Mouse (Mus musculus): ENCODE measurements around the gene Gfra1. TPM values are rescaled to one million over a fixed set of nuclear protein-coding genes. Genes with fewer than 3 reads are reported as not detected.

Gene Gfra1
- total and polyA plus RNA-seq, 2 experiments from 2014 or later, result 32.3 to 59.8 TPM

DNA sequence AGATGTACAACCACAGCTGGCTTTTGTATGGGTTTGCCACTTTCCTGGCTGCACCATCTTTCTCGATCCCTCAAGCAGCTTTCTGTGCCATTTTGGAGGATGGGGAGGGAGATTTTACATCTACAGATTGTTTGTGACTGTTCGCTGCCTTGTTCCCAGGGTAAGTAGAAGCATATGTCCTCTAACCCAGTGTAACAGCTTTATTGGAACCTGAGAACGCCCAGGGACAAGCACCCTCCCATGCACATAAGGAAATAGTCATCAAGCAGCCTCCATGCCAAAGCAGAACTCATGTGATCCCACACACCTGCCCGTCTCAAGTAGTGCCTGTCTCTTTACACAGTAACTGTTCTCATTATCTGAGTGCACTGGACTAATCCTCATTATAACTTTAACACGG, 256.0 kb downstream of the Gfra1 start:
- 68% methylated on average over 5 of the region's 5 CpGs for WGBS

DNA sequence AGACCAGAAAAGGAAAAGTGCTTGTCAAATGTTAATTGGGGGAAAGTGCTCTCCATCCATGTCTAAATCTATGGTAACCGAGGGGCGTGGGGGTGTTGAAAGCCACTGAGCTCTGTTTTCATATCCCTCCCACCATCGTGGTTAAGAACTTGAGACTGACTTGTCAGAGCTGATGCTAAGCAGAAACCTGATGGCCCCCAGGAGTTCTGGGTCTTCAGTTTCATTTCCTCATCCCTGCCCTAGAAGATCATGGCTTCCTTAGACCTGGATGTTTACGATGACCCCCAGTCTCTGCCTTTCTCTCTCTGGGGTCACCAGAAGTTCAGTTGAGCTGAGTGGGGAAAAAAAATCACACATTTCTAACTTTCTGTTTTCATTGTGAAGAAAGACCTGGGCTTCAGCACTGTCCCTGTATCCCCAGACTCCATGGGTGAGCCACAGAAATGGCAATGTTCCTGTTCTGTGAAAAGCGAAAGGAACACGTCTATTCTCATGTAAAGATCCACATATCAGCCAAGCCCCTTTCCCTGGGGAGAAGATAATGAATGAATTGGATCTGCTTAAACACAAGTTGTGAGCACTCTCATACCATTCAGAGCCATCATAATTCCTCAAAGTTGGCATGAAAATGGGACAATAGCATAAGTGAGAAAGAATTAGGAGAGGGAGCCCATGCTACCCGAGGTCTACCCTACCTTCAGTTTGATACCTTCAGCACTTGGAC, 261.8 kb downstream of the Gfra1 start:
- ATAC-seq (no peak), DNase-seq (ENCODE audit: low spot score) (no peak)
- no peaks in the 10 kb centered on the region for H3K9me3 ChIP-seq (ENCODE audit: low read length)
- 74% methylated on average over 7 of the region's 7 CpGs for WGBS
- no peaks in the 10 kb centered on the region for H3K36me3 ChIP-seq (ENCODE audit: insufficient read depth, low read length)
- no peak overlapping the region for H3K9ac ChIP-seq (replicated peaks; ENCODE audit: low read length)
- TF ChIP-seq CTCF (IDR thresholded peaks at IDR 0.05; ENCODE audit: low read depth), result no peak
- H3K27me3 ChIP-seq (ENCODE audit: insufficient read depth, low read length), result no peaks in the 10 kb centered on the region
- H3K4me3 ChIP-seq (ENCODE audit: low read length), result no peak overlapping the region
- no peak overlapping the region for H3K27ac ChIP-seq
- no peaks in the 10 kb centered on the region for H3K4me1 ChIP-seq (ENCODE audit: insufficient read depth, low read length)
- H3K4me2 ChIP-seq (ENCODE audit: low read depth, low read length), result no peak overlapping the region

More for the DNA sequence above, 256.0 kb downstream of the Gfra1 start:
- Histone ChIP-seq H3K27me3 (ENCODE audit: insufficient read depth, low read length) (no peaks in the 10 kb centered on the region), H3K4me3 (ENCODE audit: low read length) (no peak overlapping the region), H3K27ac (no peak overlapping the region), H3K36me3 (ENCODE audit: insufficient read depth, low read length) (no peaks in the 10 kb centered on the region), H3K4me2 (ENCODE audit: low read depth, low read length) (no peak overlapping the region), H3K9ac (replicated peaks; ENCODE audit: low read length) (no peak overlapping the region), H3K9me3 (ENCODE audit: low read length) (no peaks in the 10 kb centered on the region), H3K4me1 (ENCODE audit: insufficient read depth, low read length) (no peaks in the 10 kb centered on the region)
- ATAC-seq (no peak), DNase-seq (ENCODE audit: low spot score) (no peak)
- TF ChIP-seq CTCF (IDR thresholded peaks at IDR 0.05; ENCODE audit: low read depth), result no peak

DNA sequence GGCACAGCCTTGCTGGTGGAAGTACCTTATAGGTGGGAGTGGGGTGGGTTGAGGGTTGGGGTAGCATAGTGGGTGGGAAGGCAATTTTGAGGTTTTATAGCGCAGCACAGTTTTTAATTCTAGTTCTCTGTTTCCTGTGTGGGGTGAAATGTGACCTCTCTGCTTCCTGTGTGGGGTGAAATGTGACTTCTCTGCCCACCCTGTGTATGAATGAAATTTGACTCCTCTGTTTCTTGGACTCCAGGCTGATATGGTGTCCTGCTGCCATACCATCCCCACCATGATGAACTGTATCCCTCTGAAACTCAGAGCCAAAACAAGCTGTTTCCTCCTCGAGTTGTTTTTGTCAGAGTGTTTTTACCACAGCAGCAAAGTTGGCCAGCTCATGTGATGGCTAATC, 264.8 kb downstream of the Gfra1 start:
- Histone ChIP-seq H3K9ac (replicated peaks; ENCODE audit: low read length) (no peak overlapping the region), H3K4me3 (ENCODE audit: low read length) (no peak overlapping the region), H3K4me2 (ENCODE audit: low read depth, low read length) (no peak overlapping the region), H3K4me1 (ENCODE audit: insufficient read depth, low read length) (no peaks in the 10 kb centered on the region), H3K27ac (no peak overlapping the region), H3K36me3 (ENCODE audit: insufficient read depth, low read length) (no peaks in the 10 kb centered on the region), H3K9me3 (ENCODE audit: low read length) (no peaks in the 10 kb centered on the region), H3K27me3 (ENCODE audit: insufficient read depth, low read length) (no peaks in the 10 kb centered on the region)
- no peak for TF ChIP-seq CTCF (IDR thresholded peaks at IDR 0.05; ENCODE audit: low read depth)
- no peak for ATAC-seq
- WGBS, result 81% methylated on average over 2 of the region's 2 CpGs
- no peak for DNase-seq (ENCODE audit: low spot score)

DNA sequence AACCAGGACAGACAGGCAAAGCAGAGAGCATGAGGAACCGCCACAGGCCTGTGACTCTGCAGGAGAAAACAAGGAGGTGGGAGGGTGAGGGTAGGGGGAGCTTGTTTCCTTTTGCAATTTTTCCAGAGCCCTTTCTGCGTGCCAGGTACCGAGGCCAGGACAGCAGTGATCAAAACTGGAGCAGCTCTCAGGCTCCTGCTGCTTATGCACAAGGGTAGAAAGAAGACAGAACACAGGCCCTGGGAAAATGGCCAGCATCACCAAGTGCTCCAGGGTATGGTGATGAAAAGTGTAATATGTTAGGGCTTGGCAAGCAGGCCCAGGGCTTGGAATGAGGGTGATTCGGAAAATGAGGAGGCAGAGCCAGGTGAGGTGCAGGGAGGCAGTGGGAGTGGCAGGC, 269.2 kb downstream of the Gfra1 start:
- H3K4me3 ChIP-seq (ENCODE audit: low read length), result no peak overlapping the region
- DNase-seq (ENCODE audit: low spot score), result peak; percentile 24
- no peak for TF ChIP-seq CTCF (IDR thresholded peaks at IDR 0.05; ENCODE audit: low read depth)
- no peaks in the 10 kb centered on the region for H3K36me3 ChIP-seq (ENCODE audit: insufficient read depth, low read length)
- H3K9ac ChIP-seq (replicated peaks; ENCODE audit: low read length), result no peak overlapping the region
- H3K9me3 ChIP-seq (ENCODE audit: low read length), result no peaks in the 10 kb centered on the region
- WGBS, result 30% methylated on average over 4 of the region's 4 CpGs
- peaks cover 3% of the 10 kb centered on the region; the same call in 1 of the 2 replicates for H3K27me3 ChIP-seq (ENCODE audit: insufficient read depth, low read length)
- H3K27ac ChIP-seq, result no peak overlapping the region
- H3K4me2 ChIP-seq (ENCODE audit: low read depth, low read length), result no peak overlapping the region
- H3K4me1 ChIP-seq (ENCODE audit: insufficient read depth, low read length), result no peaks in the 10 kb centered on the region
- ATAC-seq, result 0 out of 2 replicates have a peak, but pooled peaks have one; percentile 24

Other genes with a start within 250 kb of the Gfra1 start
- not detected in 2 replicates for gene Ccdc172, start 56.1 kb upstream of the Gfra1 start, total RNA-seq (2014; rRNA removed)
- not detected in 2 replicates for gene Ccdc172, start 56.1 kb upstream of the Gfra1 start, polyA plus RNA-seq (2015; fragmentation: Nextera tagmentation; extraction: Ambion mirVana)
- 0.65 and 1.3 TPM in 2 replicates for gene Pnlip, start 196.6 kb upstream of the Gfra1 start, total RNA-seq (2014; rRNA removed)
- 1.4 and 1.5 TPM in 2 replicates for gene Pnlip, start 196.6 kb upstream of the Gfra1 start, polyA plus RNA-seq (2015; fragmentation: Nextera tagmentation; extraction: Ambion mirVana)